Mouse (Mus musculus) limb, embryonic 15.5 days (tissue): ENCODE data around the gene Gpn2. TPM values are rescaled to one million over a fixed set of nuclear protein-coding genes. Genes with fewer than 3 reads are reported as not detected.

Experiments
- ATAC-seq: fragments of 200-750 bp; cut with Nextera tagmentation; 2 replicates; pipeline ENCODE4 v1.8.0; 2017; ENCODE audit warnings: low read depth, moderate TSS enrichment; ENCODE audit not compliant: insufficient number of reproducible peaks, low FRiP score, low TSS enrichment
- H3K27ac ChIP-seq: fragments of 300-500 bp; sonication (generic); 2 replicates; pipeline ENCODE4 v1.5.1; 2015; ENCODE audit warnings: moderate library complexity, mild to moderate bottlenecking, inconsistent platforms
- H3K27me3 ChIP-seq: fragments of 300-500 bp; sonication (generic); 2 replicates; pipeline ENCODE4 v1.6.1; 2015; ENCODE audit warnings: inconsistent platforms
- H3K36me3 ChIP-seq: fragments of 300-500 bp; sonication (generic); 2 replicates; pipeline ENCODE4 v1.6.1; 2015; ENCODE audit warnings: inconsistent platforms
- H3K4me1 ChIP-seq: fragments of 300-500 bp; sonication (generic); 2 replicates; pipeline ENCODE4 v1.6.1; 2015; ENCODE audit warnings: inconsistent platforms
- H3K4me2 ChIP-seq: fragments of 300-500 bp; sonication (generic); 2 replicates; pipeline ENCODE4 v1.6.1; 2015; ENCODE audit warnings: mild to moderate bottlenecking, inconsistent platforms
- H3K4me3 ChIP-seq: fragments of 300-500 bp; sonication (generic); 2 replicates; pipeline ENCODE4 v1.5.1; 2015; ENCODE audit warnings: mild to moderate bottlenecking, inconsistent platforms
- H3K9ac ChIP-seq: fragments of 300-500 bp; sonication (generic); 2 replicates; pipeline ENCODE4 v1.6.1; 2015; ENCODE audit warnings: inconsistent platforms
- H3K9me3 ChIP-seq: fragments of 300-500 bp; sonication (generic); 2 replicates; pipeline ENCODE4 v1.6.1; 2016; ENCODE audit warnings: inconsistent platforms
- WGBS: fragments of 180-500 bp; shearing (Covaris S2); methylation state at CpG from one replicate; pipeline ENCODE4 v1.1.7; 2015; 5-methylcytosine and 5-hydroxymethylcytosine counted together
- polyA plus RNA-seq: library from polyadenylated mRNA; unstranded; fragments of >200 nt; fragmentation: Nextera tagmentation; extraction: Ambion mirVana; gene quantifications from 2 replicates; pipeline ENCODE4 v1.2.1, GENCODE M21; 2015

The Gpn2 gene
- polyA plus RNA-seq, 1 experiment from 2014 or later: 17.2 TPM

GRCm38 (mm10) chr4:133563123-133563571, 21.0 kb upstream of the Gpn2 start:
- H3K27ac ChIP-seq: no peak overlapping the region
- WGBS: 66% methylated on average over 11 of the region's 11 CpGs
- no peak overlapping the region for H3K4me2 ChIP-seq
- no peaks in the 10 kb centered on the region for H3K4me1 ChIP-seq
- no peak overlapping the region for H3K4me3 ChIP-seq
- no peak for ATAC-seq
- H3K27me3 ChIP-seq: no peaks in the 10 kb centered on the region
- H3K9ac ChIP-seq: no peak overlapping the region
- no peaks in the 10 kb centered on the region for H3K36me3 ChIP-seq
- H3K9me3 ChIP-seq: no peaks in the 10 kb centered on the region

DNA sequence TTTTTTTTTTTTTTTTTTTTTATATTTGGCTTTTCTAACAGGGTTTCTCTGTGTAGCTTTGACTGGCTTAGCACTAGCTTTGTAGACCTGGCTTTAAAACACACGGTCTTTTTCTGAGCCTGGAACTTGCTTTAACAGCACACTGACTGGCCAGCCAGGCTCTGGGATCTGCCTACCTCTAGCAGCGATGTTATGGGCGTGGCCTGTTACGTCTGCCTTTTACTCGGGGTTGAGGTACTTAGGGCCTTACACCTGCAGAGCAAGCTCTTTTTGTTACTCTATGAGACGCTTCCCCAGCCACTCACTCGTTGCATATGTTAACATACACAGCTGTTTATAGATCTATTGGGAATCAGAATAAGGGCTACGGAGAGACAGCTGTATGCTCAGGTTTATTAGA, 16.9 kb upstream of the Gpn2 start:
- ATAC-seq: no peak
- 17% methylated on average over 8 of the region's 8 CpGs for WGBS
- no peak overlapping the region for H3K4me3 ChIP-seq
- no peaks in the 10 kb centered on the region for H3K4me1 ChIP-seq
- no peaks in the 10 kb centered on the region for H3K36me3 ChIP-seq
- no peak overlapping the region for H3K4me2 ChIP-seq
- no peak overlapping the region for H3K27ac ChIP-seq
- H3K27me3 ChIP-seq: no peaks in the 10 kb centered on the region
- no peaks in the 10 kb centered on the region for H3K9me3 ChIP-seq
- H3K9ac ChIP-seq: no peak overlapping the region

- no peaks in the 10 kb centered on the region for H3K9me3 ChIP-seq
- 82% methylated on average over 10 of the region's 10 CpGs for WGBS
- no peaks in the 10 kb centered on the region for H3K36me3 ChIP-seq
- peaks cover 3% of the 10 kb centered on the region; the same call in 1 of the 2 replicates for H3K4me1 ChIP-seq
- ATAC-seq: no peak
- H3K27ac ChIP-seq: no peak overlapping the region
- no peak overlapping the region for H3K4me3 ChIP-seq
- no peaks in the 10 kb centered on the region for H3K27me3 ChIP-seq
- H3K4me2 ChIP-seq: no peak overlapping the region
- H3K9ac ChIP-seq: no peak overlapping the region
Measured at GRCm38 (mm10) chr4:133569291-133570065, 14.7 kb upstream of the Gpn2 start.

DNA sequence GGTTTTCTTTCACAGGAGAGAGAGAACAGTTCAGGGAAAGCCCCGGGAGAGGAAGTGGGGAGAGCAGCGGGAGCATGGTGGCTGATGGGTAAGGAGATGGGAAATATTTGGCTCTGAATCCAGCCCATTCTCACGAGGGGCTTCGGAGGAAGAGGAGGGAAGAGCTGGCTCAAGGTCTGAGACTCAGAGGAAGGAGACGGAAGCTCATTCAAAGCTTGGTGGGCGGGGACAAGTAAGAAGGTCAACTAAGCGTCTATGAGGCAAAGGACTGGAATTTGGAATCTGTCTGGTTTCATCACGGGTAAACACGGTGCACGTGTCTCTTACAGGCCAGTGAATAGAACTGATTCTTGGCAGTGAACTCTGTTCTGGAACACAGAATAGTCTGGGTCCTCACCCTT, 14.1 kb upstream of the Gpn2 start:
- H3K9me3 ChIP-seq: no peaks in the 10 kb centered on the region
- H3K4me1 ChIP-seq: peaks cover 4% of the 10 kb centered on the region; the same call in 1 of the 2 replicates
- no peak overlapping the region for H3K27ac ChIP-seq
- ATAC-seq: no peak
- H3K9ac ChIP-seq: no peak overlapping the region
- no peak overlapping the region for H3K4me2 ChIP-seq
- H3K36me3 ChIP-seq: no peaks in the 10 kb centered on the region
- no peak overlapping the region for H3K4me3 ChIP-seq
- H3K27me3 ChIP-seq: no peaks in the 10 kb centered on the region
- 54% methylated on average over 10 of the region's 10 CpGs for WGBS

GRCm38 (mm10) chr4:133574070-133574842, 9.9 kb upstream of the Gpn2 start, which contains the start of gene Gpatch3:
Gene Gpatch3 (plus strand): TSS chr4:133574745.
- peak within 1 kb of the TSS; percentile 86 for H3K9ac ChIP-seq
- H3K4me2 ChIP-seq: peak within 1 kb of the TSS; percentile 88
- peak within 1 kb of the TSS; percentile 90 for H3K27ac ChIP-seq
- peaks cover 10% of the 10 kb centered on the region; the same call in 1 of the 2 replicates for H3K4me1 ChIP-seq
- peaks cover 16% of the 10 kb centered on the region for H3K36me3 ChIP-seq
- 6% methylated on average over 44 of the region's 44 CpGs for WGBS
- peak within 1 kb of the TSS; percentile 99 for H3K4me3 ChIP-seq
- peak; percentile 86 for ATAC-seq
- H3K27me3 ChIP-seq: no peaks in the 10 kb centered on the region
- no peaks in the 10 kb centered on the region for H3K9me3 ChIP-seq

DNA sequence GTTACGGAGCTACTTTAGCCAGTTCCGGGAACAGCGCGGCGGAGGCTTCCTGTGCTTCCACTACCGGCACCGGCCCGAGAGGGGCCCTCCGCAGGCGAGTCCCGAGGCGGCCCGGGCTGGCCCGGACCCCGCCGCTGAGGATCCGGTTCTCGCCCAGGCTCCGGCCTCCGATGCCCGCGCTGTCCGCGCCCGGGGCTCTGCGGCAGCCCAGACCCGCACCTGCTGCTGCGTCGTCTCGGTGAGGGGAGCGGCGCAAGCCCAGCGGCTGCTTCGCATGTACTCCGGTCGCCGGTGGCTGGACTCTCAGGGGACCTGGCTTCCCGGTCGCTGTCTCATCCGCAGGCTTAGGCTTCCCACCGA, 9.3 kb upstream of the Gpn2 start:
- ATAC-seq: peak; percentile 40; the same call in 1 of the 2 replicates
- H3K9ac ChIP-seq: peak overlapping the region; percentile 86
- peak overlapping the region; percentile 90 for H3K27ac ChIP-seq
- H3K9me3 ChIP-seq: no peaks in the 10 kb centered on the region
- H3K36me3 ChIP-seq: peaks cover 20% of the 10 kb centered on the region
- peaks cover 10% of the 10 kb centered on the region; the same call in 1 of the 2 replicates for H3K4me1 ChIP-seq
- peak overlapping the region; percentile 88 for H3K4me2 ChIP-seq
- H3K4me3 ChIP-seq: peak overlapping the region; percentile 99
- WGBS: under 1% methylated on average over 41 of the region's 41 CpGs
- no peaks in the 10 kb centered on the region for H3K27me3 ChIP-seq

- no peak overlapping the region for H3K4me3 ChIP-seq
- 72% methylated on average over 12 of the region's 12 CpGs for WGBS
Measured at GRCm38 (mm10) chr4:133577983-133578382, 6.2 kb upstream of the Gpn2 start.

GRCm38 (mm10) chr4:133583690-133584058, 488 bp upstream of the Gpn2 start:
- Histone ChIP-seq H3K4me1 (peaks cover 16% of the 10 kb centered on the region), H3K9me3 (no peaks in the 10 kb centered on the region), H3K4me2 (peak overlapping the region; percentile 100), H3K4me3 (peak overlapping the region; percentile 97), H3K27me3 (no peaks in the 10 kb centered on the region), H3K36me3 (peaks cover 66% of the 10 kb centered on the region), H3K27ac (peak overlapping the region; percentile 85), H3K9ac (peak overlapping the region; percentile 76)
- no peak for ATAC-seq
- WGBS: 66% methylated on average over 6 of the region's 6 CpGs

More at GRCm38 (mm10) chr4:133577983-133578382, 6.2 kb upstream of the Gpn2 start:
- Histone ChIP-seq H3K4me2 (no peak overlapping the region), H3K4me1 (peaks cover 13% of the 10 kb centered on the region; the same call in 1 of the 2 replicates), H3K27ac (no peak overlapping the region), H3K36me3 (peaks cover 46% of the 10 kb centered on the region), H3K9ac (no peak overlapping the region), H3K9me3 (no peaks in the 10 kb centered on the region), H3K27me3 (no peaks in the 10 kb centered on the region)
- no peak for ATAC-seq

- no peak overlapping the region for H3K27ac ChIP-seq
- H3K36me3 ChIP-seq: peaks cover 54% of the 10 kb centered on the region
- H3K9me3 ChIP-seq: no peaks in the 10 kb centered on the region
- no peak for ATAC-seq
- 32% methylated on average over 7 of the region's 7 CpGs for WGBS
- H3K4me2 ChIP-seq: no peak overlapping the region
- peaks cover 8% of the 10 kb centered on the region; the same call in 1 of the 2 replicates for H3K4me1 ChIP-seq
- H3K4me3 ChIP-seq: no peak overlapping the region
- no peaks in the 10 kb centered on the region for H3K27me3 ChIP-seq
- H3K9ac ChIP-seq: no peak overlapping the region
Measured at GRCm38 (mm10) chr4:133592570-133592969, 8.4 kb downstream of the Gpn2 start.

- H3K4me1 ChIP-seq: peaks cover 23% of the 10 kb centered on the region
Measured at GRCm38 (mm10) chr4:133595538-133595937, 11.4 kb downstream of the Gpn2 start.

DNA sequence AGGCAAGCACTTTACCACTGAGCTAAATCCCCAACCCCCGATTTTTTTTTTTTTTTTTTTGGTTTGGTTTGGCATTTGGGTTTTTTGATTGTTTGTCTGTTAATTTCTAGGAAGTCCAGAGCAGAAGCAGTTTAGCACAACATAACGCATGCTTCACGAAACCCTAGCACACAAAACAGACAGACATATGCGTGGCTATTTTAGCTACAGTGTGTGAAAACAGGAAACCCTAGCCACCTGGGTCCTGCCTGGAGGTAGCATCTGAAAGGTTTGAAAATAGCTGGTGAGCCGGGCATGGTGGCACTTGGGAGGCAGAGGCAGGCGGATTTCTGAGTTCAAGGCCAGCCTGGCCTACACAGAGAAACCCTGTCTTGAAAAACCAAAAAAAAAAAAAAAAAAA, 11.9 kb downstream of the Gpn2 start:
- Histone ChIP-seq H3K27ac (no peak overlapping the region), H3K36me3 (peaks cover 20% of the 10 kb centered on the region), H3K9ac (no peak overlapping the region), H3K9me3 (no peaks in the 10 kb centered on the region), H3K4me3 (no peak overlapping the region), H3K4me1 (peaks cover 23% of the 10 kb centered on the region), H3K4me2 (no peak overlapping the region), H3K27me3 (peaks cover 19% of the 10 kb centered on the region)
- no peak for ATAC-seq
- 73% methylated on average over 6 of the region's 6 CpGs for WGBS

More at GRCm38 (mm10) chr4:133595538-133595937, 11.4 kb downstream of the Gpn2 start:
- no peak for ATAC-seq
- Histone ChIP-seq H3K36me3 (peaks cover 24% of the 10 kb centered on the region), H3K9ac (no peak overlapping the region), H3K4me2 (no peak overlapping the region), H3K4me3 (no peak overlapping the region), H3K27ac (peak overlapping the region; percentile 48), H3K27me3 (peaks cover 18% of the 10 kb centered on the region), H3K9me3 (no peaks in the 10 kb centered on the region)
- WGBS: 60% methylated on average over 7 of the region's 7 CpGs

DNA sequence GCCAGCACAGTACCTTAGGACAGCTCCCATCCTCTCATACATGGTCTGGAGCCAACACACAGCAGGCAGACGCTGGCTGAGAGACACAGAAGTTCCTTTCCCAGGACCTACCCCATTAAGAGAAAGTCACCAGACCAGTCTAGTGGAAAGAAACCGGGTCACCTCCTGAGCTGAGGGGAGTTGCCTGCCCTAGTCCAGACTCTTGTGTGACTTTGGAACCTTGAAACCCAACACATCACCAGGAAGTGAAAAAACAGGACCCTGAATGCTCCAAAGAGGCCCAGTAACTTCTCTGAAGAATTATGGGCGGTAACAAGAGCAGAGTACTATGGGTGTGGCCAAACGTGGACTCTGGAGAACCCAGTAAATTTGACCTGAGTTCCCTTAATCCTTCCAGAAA, 14.5 kb downstream of the Gpn2 start:
- H3K4me2 ChIP-seq: peak overlapping the region; percentile 74; the same call in 1 of the 2 replicates
- WGBS: 28% methylated on average over 4 of the region's 4 CpGs
- H3K27me3 ChIP-seq: peaks cover 42% of the 10 kb centered on the region
- no peaks in the 10 kb centered on the region for H3K9me3 ChIP-seq
- no peak for ATAC-seq
- H3K27ac ChIP-seq: peak overlapping the region; percentile 78
- peaks cover 28% of the 10 kb centered on the region for H3K4me1 ChIP-seq
- H3K4me3 ChIP-seq: no peak overlapping the region
- no peak overlapping the region for H3K9ac ChIP-seq
- peaks cover 6% of the 10 kb centered on the region for H3K36me3 ChIP-seq
